Mouse (Mus musculus) erythroblast, embryonic 14.5 days (primary cell): ENCODE data around the gene Olfr1331. TPM values are rescaled to one million over a fixed set of nuclear protein-coding genes. Genes with fewer than 3 reads are reported as not detected.
"Not testable (repeated sequence)": the region's sequence is repeated elsewhere in the genome, so short reads cannot be mapped to it uniquely, and the experiment has no call there.

Experiments used
- H3K27me3 ChIP-seq: 2 replicates; pipeline ENCODE4 v1.6.1; 2012; ENCODE audit warnings: inconsistent platforms; ENCODE audit not compliant: control insufficient read depth
- H3K36me3 ChIP-seq: 2 replicates; pipeline ENCODE4 v1.6.1; 2012; ENCODE audit warnings: mild to moderate bottlenecking, inconsistent platforms; ENCODE audit not compliant: control insufficient read depth
- H3K4me1 ChIP-seq: 2 replicates; pipeline ENCODE4 v1.6.1; 2012; ENCODE audit warnings: inconsistent platforms; ENCODE audit not compliant: control insufficient read depth
- H3K4me3 ChIP-seq: replicated peaks from 2 replicates; pipeline ENCODE3; 2012; ENCODE audit warnings: moderate library complexity, mild to moderate bottlenecking, inconsistent platforms
- H3K9me3 ChIP-seq: 2 replicates; pipeline ENCODE4 v1.6.1; 2012; ENCODE audit warnings: low read length, inconsistent platforms, mixed read lengths; ENCODE audit not compliant: control insufficient read depth
- GATA1 ChIP-seq: IDR thresholded peaks from 2 replicates; pipeline ENCODE4 v1.6.1; 2012; ENCODE audit warnings: low read length, inconsistent platforms, mixed read lengths
- TAL1 ChIP-seq: IDR thresholded peaks from 3 replicates; pipeline ENCODE4 v1.6.1; 2012; ENCODE audit warnings: low read length, inconsistent platforms, mixed read lengths
- polyA plus RNA-seq: library from polyadenylated mRNA; stranded (reverse); fragments of >175 nt; gene quantifications from 2 replicates; pipeline ENCODE4 v1.2.3, GENCODE M21; 2012

Olfr1331 gene
- polyA plus RNA-seq, result not detected in 2 replicates

- no peaks in the 10 kb centered on the region for H3K27me3 ChIP-seq
- TF ChIP-seq TAL1 (no peak), GATA1 (no peak)
- H3K4me1 ChIP-seq, result no peaks in the 10 kb centered on the region
- no peak within 1 kb of the TSS for H3K4me3 ChIP-seq
- no peaks in the 10 kb centered on the region for H3K9me3 ChIP-seq
- no peaks in the 10 kb centered on the region for H3K36me3 ChIP-seq
Observed at GRCm38 (mm10) chr4:118864349-118864748, at the start of gene Olfr1331. Gene Olfr1331, plus strand, starts transcription at chr4:118864649.

- Histone ChIP-seq H3K36me3 (no peaks in the 10 kb centered on the region), H3K27me3 (no peaks in the 10 kb centered on the region)
- TF ChIP-seq GATA1, result no peak
- TF ChIP-seq TAL1, result no peak
Observed at GRCm38 (mm10) chr4:118818921-118819320, 45.5 kb upstream of the Olfr1331 start.

GRCm38 (mm10) chr4:118836179-118836578 lies 28.3 kb upstream of the Olfr1331 start, which contains the start of gene Olfr1333:
Gene Olfr1333, minus strand, starts transcription at chr4:118836279.
- Histone ChIP-seq H3K36me3 (no peaks in the 10 kb centered on the region), H3K9me3 (no peaks in the 10 kb centered on the region), H3K4me3 (no peak within 1 kb of the TSS), H3K27me3 (no peaks in the 10 kb centered on the region), H3K4me1 (no peaks in the 10 kb centered on the region)
- TF ChIP-seq GATA1 (no peak), TAL1 (no peak)

More at GRCm38 (mm10) chr4:118818921-118819320, 45.5 kb upstream of the Olfr1331 start:
- H3K9me3 ChIP-seq, result no peaks in the 10 kb centered on the region
- H3K4me3 ChIP-seq, result no peak overlapping the region
- no peaks in the 10 kb centered on the region for H3K4me1 ChIP-seq

- no peaks in the 10 kb centered on the region for H3K36me3 ChIP-seq
- no peaks in the 10 kb centered on the region for H3K4me1 ChIP-seq
- H3K4me3 ChIP-seq, result no peak overlapping the region
- TF ChIP-seq GATA1, result no peak
- no peak for TF ChIP-seq TAL1
- no peaks in the 10 kb centered on the region for H3K9me3 ChIP-seq
- H3K27me3 ChIP-seq, result no peaks in the 10 kb centered on the region
Observed at GRCm38 (mm10) chr4:118861791-118862190, 2.7 kb upstream of the Olfr1331 start.

- H3K4me3 ChIP-seq, result no peak overlapping the region
- H3K9me3 ChIP-seq, result no peaks in the 10 kb centered on the region
- no peaks in the 10 kb centered on the region for H3K4me1 ChIP-seq
- no peaks in the 10 kb centered on the region for H3K36me3 ChIP-seq
- no peaks in the 10 kb centered on the region for H3K27me3 ChIP-seq
- no peak for TF ChIP-seq TAL1
- no peak for TF ChIP-seq GATA1
Observed at GRCm38 (mm10) chr4:118862704-118863103, 1.7 kb upstream of the Olfr1331 start.

- Histone ChIP-seq H3K27me3 (no peaks in the 10 kb centered on the region), H3K4me3 (no peak overlapping the region), H3K9me3 (no peaks in the 10 kb centered on the region), H3K36me3 (no peaks in the 10 kb centered on the region), H3K4me1 (no peaks in the 10 kb centered on the region)
- TF ChIP-seq TAL1 (no peak), GATA1 (no peak)
Observed at GRCm38 (mm10) chr4:118867566-118867965, 3.1 kb downstream of the Olfr1331 start.

- TF ChIP-seq GATA1, result no peak
- TF ChIP-seq TAL1, result no peak
- Histone ChIP-seq H3K4me3 (no peak within 1 kb of the TSS), H3K9me3 (no peaks in the 10 kb centered on the region)
Observed at GRCm38 (mm10) chr4:118888297-118888696, 23.8 kb downstream of the Olfr1331 start, which contains the start of gene Olfr1330. Gene Olfr1330, plus strand, starts transcription at chr4:118888597.

GRCm38 (mm10) chr4:118901981-118902380 lies 37.5 kb downstream of the Olfr1331 start:
- no peaks in the 10 kb centered on the region for H3K4me1 ChIP-seq
- H3K9me3 ChIP-seq, result no peaks in the 10 kb centered on the region
- no peaks in the 10 kb centered on the region for H3K27me3 ChIP-seq
- no peaks in the 10 kb centered on the region for H3K36me3 ChIP-seq
- no peak overlapping the region for H3K4me3 ChIP-seq
- no peak for TF ChIP-seq GATA1
- no peak for TF ChIP-seq TAL1

More at GRCm38 (mm10) chr4:118888297-118888696, 23.8 kb downstream of the Olfr1331 start, which contains the start of gene Olfr1330:
- Histone ChIP-seq H3K36me3 (no peaks in the 10 kb centered on the region), H3K4me1 (no peaks in the 10 kb centered on the region), H3K27me3 (no peaks in the 10 kb centered on the region)

GRCm38 (mm10) chr4:118917365-118917764 lies 52.9 kb downstream of the Olfr1331 start, which contains the start of gene Olfr1329:
Gene Olfr1329, minus strand, starts transcription at chr4:118917465.
- not testable (repeated sequence) for H3K9me3 ChIP-seq, H3K4me1 ChIP-seq, H3K27me3 ChIP-seq, H3K4me3 ChIP-seq, H3K36me3 ChIP-seq

Other genes with a start within 250 kb of the Olfr1331 start
- 0.17 and 0.32 TPM in 2 replicates for gene Cfap57, start 243.9 kb upstream of the Olfr1331 start, polyA plus RNA-seq
- 0.83 and 1.8 TPM in 2 replicates for gene Ebna1bp2, start 243.8 kb upstream of the Olfr1331 start, polyA plus RNA-seq
- gene Olfr62, start 205.7 kb upstream of the Olfr1331 start, polyA plus RNA-seq, result not detected in 2 replicates
- gene Olfr1342, start 171.9 kb upstream of the Olfr1331 start, polyA plus RNA-seq, result not detected in 2 replicates
- gene Olfr1341, start 161.1 kb upstream of the Olfr1331 start, polyA plus RNA-seq, result not detected in 2 replicates
- not detected in 2 replicates for gene Olfr1340, start 144.5 kb upstream of the Olfr1331 start, polyA plus RNA-seq
- not detected in 2 replicates for gene Olfr1339, start 132.5 kb upstream of the Olfr1331 start, polyA plus RNA-seq
- gene Olfr1338, start 105.9 kb upstream of the Olfr1331 start, polyA plus RNA-seq, result not detected in 2 replicates
- gene Olfr1337, start 82.1 kb upstream of the Olfr1331 start, polyA plus RNA-seq, result not detected in 2 replicates
- not detected in 2 replicates for gene Olfr1335, start 54.7 kb upstream of the Olfr1331 start, polyA plus RNA-seq
- not detected in 2 replicates for gene Olfr1333, start 28.4 kb upstream of the Olfr1331 start, polyA plus RNA-seq
- not detected in 2 replicates for gene Olfr1330, start 23.9 kb downstream of the Olfr1331 start, polyA plus RNA-seq
- gene Olfr1329, start 52.8 kb downstream of the Olfr1331 start, polyA plus RNA-seq, result not detected in 2 replicates
- 0.02 TPM in 1 of 2 replicates, not detected in the other for gene Olfr1328, start 74.0 kb downstream of the Olfr1331 start, polyA plus RNA-seq
- not detected in 2 replicates for gene Lao1, start 96.9 kb downstream of the Olfr1331 start, polyA plus RNA-seq
- gene Slc2a1, start 244.1 kb downstream of the Olfr1331 start, polyA plus RNA-seq, result 189 and 215 TPM in 2 replicates